Mouse (Mus musculus) macrophage (primary cell): ENCODE data around the gene Ankrd36. TPM values are rescaled to one million over a fixed set of nuclear protein-coding genes. Genes with fewer than 3 reads are reported as not detected.

Source experiments
- H3K27ac ChIP-seq: fragments of 350-480 bp; formaldehyde crosslinking; 2 replicates; pipeline ENCODE4 v1.9.0; 2021
- H3K36me3 ChIP-seq: fragments of 350-480 bp; formaldehyde crosslinking; 2 replicates; pipeline ENCODE4 v1.9.0; 2021; ENCODE audit errors: inconsistent target
- H3K4me3 ChIP-seq: fragments of 350-480 bp; formaldehyde crosslinking; 2 replicates; pipeline ENCODE4 v1.9.0; 2021; ENCODE audit errors: inconsistent target
- H3K79me2 ChIP-seq: fragments of 350-480 bp; formaldehyde crosslinking; 2 replicates; pipeline ENCODE4 v1.9.0; 2021; ENCODE audit errors: inconsistent target
- WGBS: methylation state at CpG from one replicate; pipeline ENCODE4 v1.1.7; 2026; ENCODE audit warnings: inconsistent platforms; ENCODE audit not compliant: missing documents; 5-methylcytosine and 5-hydroxymethylcytosine counted together
- polyA plus RNA-seq: library from polyadenylated mRNA; stranded (reverse); fragments of 250-400 nt; gene quantifications from 3 replicates; pipeline ENCODE4 v1.2.4, GENCODE M21; 2018; ENCODE audit warnings: inconsistent platforms

Ankrd36 gene
- polyA plus RNA-seq, 1 experiment from 2014 or later, result not detected

- WGBS, result 62% methylated on average over 7 of the region's 7 CpGs
- H3K4me3 ChIP-seq, result no peak overlapping the region
- no peaks in the 10 kb centered on the region for H3K36me3 ChIP-seq
- H3K79me2 ChIP-seq, result no peaks in the 10 kb centered on the region
- H3K27ac ChIP-seq, result no peak overlapping the region
Observed at GRCm38 (mm10) chr11:5650321-5650720, 80.8 kb downstream of the Ankrd36 start.

DNA sequence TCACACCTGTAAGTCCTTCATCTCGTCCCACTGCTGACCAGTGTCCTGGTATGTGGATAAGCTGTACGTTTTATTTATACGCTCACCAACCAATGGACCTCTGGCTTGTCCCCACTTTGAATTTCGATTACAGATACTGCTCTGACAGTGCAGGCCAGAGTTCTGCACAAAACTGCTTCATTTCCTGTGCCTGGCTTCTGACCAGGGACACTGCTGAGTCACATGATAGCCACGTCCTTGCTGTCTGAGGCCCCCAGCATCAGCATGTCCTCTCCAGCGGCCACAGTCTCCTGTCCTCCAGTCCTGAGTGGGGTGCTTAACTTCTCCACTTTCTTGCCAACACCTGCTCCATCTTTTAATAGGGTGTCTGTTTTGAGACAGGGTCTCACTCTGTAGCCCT, 113.1 kb downstream of the Ankrd36 start:
- H3K27ac ChIP-seq, result no peak overlapping the region
- WGBS, result 75% methylated on average over 6 of the region's 6 CpGs
- no peaks in the 10 kb centered on the region for H3K36me3 ChIP-seq
- no peaks in the 10 kb centered on the region for H3K79me2 ChIP-seq
- H3K4me3 ChIP-seq, result no peak overlapping the region

DNA sequence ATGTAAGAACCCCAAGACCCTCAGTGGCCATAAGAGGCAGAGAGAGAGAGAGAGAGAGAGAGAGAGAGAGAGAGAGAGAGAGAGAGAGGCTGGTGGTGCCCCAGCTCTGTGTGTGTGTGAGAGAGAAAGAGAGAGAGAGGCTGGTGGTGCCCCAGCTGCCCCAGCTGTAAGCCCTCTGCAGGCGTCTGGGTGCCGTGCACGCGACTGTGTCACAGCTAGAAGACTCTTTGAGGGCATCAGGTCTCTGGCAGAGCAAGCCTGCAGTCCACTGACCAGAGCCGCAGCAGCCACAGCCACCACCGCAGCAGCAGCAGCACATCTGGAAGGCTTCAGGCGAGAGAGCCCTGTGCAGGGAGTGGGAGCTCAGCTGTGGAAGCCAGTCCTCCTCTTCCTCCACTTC, 114.8 kb downstream of the Ankrd36 start:
- no peak overlapping the region for H3K27ac ChIP-seq
- no peaks in the 10 kb centered on the region for H3K79me2 ChIP-seq
- 63% methylated on average over 7 of the region's 7 CpGs for WGBS
- H3K4me3 ChIP-seq, result no peak overlapping the region
- H3K36me3 ChIP-seq, result no peaks in the 10 kb centered on the region

GRCm38 (mm10) chr11:5691775-5692174, 122.3 kb downstream of the Ankrd36 start:
- no peaks in the 10 kb centered on the region for H3K79me2 ChIP-seq
- H3K36me3 ChIP-seq, result no peaks in the 10 kb centered on the region
- no peak overlapping the region for H3K27ac ChIP-seq
- H3K4me3 ChIP-seq, result no peak overlapping the region
- 56% methylated on average over 7 of the region's 7 CpGs for WGBS

GRCm38 (mm10) chr11:5700808-5701207, 131.3 kb downstream of the Ankrd36 start:
- H3K4me3 ChIP-seq, result no peak overlapping the region
- 98% methylated on average over 7 of the region's 7 CpGs for WGBS
- H3K27ac ChIP-seq, result no peak overlapping the region
- H3K79me2 ChIP-seq, result peaks cover 5% of the 10 kb centered on the region; the same call in 1 of the 2 replicates
- 0 out of 2 replicates have a peak, but pooled peaks cover 4% of the 10 kb centered on the region for H3K36me3 ChIP-seq

- H3K27ac ChIP-seq, result no peak overlapping the region
- no CpG with 5 or more reads among the region's 2 CpGs for WGBS
- no peak overlapping the region for H3K4me3 ChIP-seq
- H3K79me2 ChIP-seq, result peaks cover 10% of the 10 kb centered on the region; the same call in 1 of the 2 replicates
- H3K36me3 ChIP-seq, result 0 out of 2 replicates have a peak, but pooled peaks cover 4% of the 10 kb centered on the region
Observed at GRCm38 (mm10) chr11:5701300-5701699, 131.8 kb downstream of the Ankrd36 start.

DNA sequence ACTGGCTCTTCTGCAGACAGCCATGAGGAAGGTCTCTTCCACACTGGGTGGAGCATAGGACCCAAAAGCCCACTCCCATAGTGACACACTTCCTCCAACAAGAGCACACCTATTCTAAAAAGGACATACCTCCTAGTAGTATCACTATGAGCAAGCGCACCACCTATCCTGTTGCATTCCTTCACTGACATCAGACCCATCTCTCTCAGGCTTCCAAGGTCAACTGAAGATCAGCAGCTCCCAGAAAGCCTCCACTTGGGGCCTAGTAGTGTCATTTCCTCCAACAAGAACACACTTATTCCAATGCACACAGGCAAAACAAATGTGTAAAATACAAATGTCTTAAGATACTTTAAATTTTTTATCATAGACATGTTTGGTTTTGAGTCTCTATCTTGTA, 132.3 kb downstream of the Ankrd36 start:
- Histone ChIP-seq H3K79me2 (peaks cover 15% of the 10 kb centered on the region), H3K36me3 (0 out of 2 replicates have a peak, but pooled peaks cover 4% of the 10 kb centered on the region), H3K27ac (no peak overlapping the region), H3K4me3 (no peak overlapping the region)
- 100% methylated on average over 1 of the region's 1 CpGs for WGBS

DNA sequence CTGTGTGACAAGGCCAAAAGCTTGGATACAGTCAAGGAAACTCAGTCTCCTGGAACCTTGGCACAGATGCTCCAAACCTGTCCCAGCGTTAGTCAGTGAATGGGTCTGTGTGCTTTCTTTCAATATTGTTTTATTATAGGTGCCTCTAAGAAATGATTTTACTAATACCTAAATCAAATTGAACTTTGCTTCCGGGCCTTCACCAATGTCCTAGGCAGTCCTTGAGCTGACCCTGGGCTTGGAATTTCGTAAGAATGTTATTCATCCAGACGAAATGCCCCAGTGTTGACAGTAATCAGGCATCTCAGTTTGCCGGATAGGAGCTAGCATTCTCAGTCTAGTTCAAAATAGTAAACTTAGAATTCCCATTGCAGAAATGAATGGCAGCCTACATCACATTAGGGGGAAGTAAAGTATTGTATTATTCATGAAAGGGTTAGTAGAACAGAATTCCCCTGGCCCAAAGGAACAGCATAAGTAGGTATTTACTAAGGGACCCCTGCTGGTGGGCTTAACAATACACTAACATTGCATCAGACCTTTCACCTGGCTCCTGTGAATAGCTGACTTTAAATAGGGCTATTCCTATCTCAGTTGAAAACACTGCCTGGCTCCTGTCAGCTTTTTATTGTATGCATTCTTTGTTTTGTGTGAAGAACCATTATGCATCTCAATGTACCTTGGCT, 132.9 kb downstream of the Ankrd36 start:
- Histone ChIP-seq H3K27ac (no peak overlapping the region), H3K36me3 (0 out of 2 replicates have a peak, but pooled peaks cover 4% of the 10 kb centered on the region), H3K79me2 (peaks cover 19% of the 10 kb centered on the region), H3K4me3 (no peak overlapping the region)
- WGBS, result 100% methylated on average over 5 of the region's 5 CpGs

GRCm38 (mm10) chr11:5702957-5703332, 133.5 kb downstream of the Ankrd36 start:
- 94% methylated on average over 6 of the region's 6 CpGs for WGBS
- Histone ChIP-seq H3K36me3 (0 out of 2 replicates have a peak, but pooled peaks cover 4% of the 10 kb centered on the region), H3K79me2 (peaks cover 19% of the 10 kb centered on the region), H3K27ac (no peak overlapping the region), H3K4me3 (no peak overlapping the region)

DNA sequence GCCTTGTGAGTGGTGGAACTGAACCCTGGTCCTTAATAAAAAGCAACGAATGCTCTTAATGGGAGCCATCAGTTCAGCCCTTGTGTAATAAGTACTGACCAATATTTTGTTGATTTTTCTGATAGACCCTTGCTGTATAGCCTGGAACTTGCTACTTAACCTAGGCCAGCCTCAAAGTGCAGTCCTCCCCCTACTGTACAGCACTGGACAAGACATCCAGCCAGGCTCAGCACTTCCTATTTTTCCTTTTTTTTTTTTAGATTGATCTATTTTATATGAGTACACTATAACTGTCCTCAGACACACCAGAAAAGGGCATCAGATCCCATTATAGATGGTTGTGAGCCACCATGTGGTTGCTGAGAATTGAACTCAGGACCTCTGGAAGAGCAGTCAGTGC, 133.9 kb downstream of the Ankrd36 start:
- Histone ChIP-seq H3K4me3 (no peak overlapping the region), H3K27ac (no peak overlapping the region), H3K36me3 (0 out of 2 replicates have a peak, but pooled peaks cover 4% of the 10 kb centered on the region), H3K79me2 (peaks cover 19% of the 10 kb centered on the region)
- WGBS, result 100% methylated on average over 1 of the region's 1 CpGs

- 94% methylated on average over 9 of the region's 9 CpGs for WGBS
- Histone ChIP-seq H3K27ac (no peak overlapping the region), H3K36me3 (0 out of 2 replicates have a peak, but pooled peaks cover 4% of the 10 kb centered on the region), H3K4me3 (no peak overlapping the region), H3K79me2 (peaks cover 19% of the 10 kb centered on the region)
Observed at GRCm38 (mm10) chr11:5705972-5706371, 136.5 kb downstream of the Ankrd36 start.

DNA sequence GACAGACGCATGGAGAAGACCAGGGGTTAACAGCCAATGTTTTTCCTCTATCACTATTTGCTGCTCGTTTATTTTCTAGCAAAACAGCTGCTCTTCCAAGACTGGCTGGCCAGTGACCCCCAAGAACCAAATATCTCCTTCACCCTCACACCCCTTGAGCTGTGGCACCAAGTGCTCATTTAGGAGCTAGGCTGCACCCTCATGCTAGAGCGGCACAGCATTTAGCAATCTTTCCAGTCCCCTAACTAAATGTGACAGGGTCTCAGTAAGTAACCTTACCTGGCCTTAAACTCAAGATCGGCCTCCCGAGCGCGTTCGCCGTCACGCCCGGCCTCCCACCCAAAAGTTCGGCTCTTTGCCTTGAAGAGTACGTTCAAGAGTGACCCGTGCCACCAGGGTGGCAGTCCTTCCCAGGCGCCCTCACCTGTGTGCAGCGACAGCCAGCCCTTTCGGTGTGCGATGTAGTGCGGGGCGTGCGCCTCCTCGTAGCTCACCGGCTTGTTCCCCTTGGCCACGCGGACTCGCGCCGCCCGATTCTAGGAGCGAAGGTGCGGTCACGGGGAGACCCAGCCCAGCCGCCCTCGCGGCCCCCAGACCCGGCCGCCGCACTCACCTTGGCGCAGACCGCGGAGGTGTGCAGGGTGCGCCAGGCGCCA, 137.5 kb downstream of the Ankrd36 start:
- 0 out of 2 replicates have a peak overlapping the region, but pooled peaks have one; percentile 4 for H3K27ac ChIP-seq
- peaks cover 19% of the 10 kb centered on the region for H3K79me2 ChIP-seq
- H3K4me3 ChIP-seq, result peak overlapping the region; percentile 74
- whole genome bisulfite sequencing, result 2% methylated on average over 31 of the region's 43 CpGs
- H3K36me3 ChIP-seq, result 0 out of 2 replicates have a peak, but pooled peaks cover 4% of the 10 kb centered on the region

DNA sequence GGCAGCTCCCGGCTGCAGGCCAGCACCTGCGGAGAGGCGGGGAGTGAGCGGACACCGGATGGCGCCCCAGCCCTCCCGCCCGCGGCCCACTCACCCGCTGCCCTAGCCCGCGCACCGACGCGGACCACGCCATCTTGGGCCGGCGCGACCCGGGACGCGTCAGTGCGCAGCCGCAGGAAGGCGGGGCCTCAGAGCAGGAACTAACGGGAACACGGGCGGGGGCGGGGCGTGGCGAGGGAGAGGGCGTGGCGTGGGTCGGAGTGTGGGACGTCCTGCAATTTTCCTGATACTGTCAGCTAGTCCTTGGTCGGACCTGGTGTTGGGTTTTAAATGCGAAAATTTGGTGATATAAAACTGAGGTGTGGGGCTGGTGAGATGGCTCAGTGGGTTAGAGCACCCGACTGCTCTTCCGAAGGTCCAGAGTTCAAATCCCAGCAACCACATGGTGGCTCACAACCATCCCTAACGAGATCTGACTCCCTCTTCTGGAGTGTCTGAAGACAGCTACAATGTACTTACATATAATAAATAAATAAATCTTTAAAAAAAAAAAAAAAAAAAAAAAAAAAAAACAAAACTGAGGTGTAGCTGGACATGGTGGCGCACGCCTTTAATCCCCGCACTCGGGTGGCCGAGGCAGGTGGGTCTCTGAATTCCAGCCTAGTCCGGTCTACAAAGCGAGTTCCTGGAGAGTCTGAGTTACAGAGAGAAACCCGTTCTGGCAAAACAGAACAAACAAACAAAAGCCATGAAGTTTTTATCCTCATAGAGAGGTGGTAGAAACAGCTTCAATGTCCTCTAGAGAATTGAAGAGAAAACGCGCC, 138.3 kb downstream of the Ankrd36 start:
- peak overlapping the region; percentile 10; the same call in 1 of the 2 replicates for H3K4me3 ChIP-seq
- peaks cover 19% of the 10 kb centered on the region for H3K79me2 ChIP-seq
- 20% methylated on average over 41 of the region's 50 CpGs for WGBS
- H3K27ac ChIP-seq, result no peak overlapping the region
- H3K36me3 ChIP-seq, result 0 out of 2 replicates have a peak, but pooled peaks cover 4% of the 10 kb centered on the region

- 95% methylated on average over 9 of the region's 9 CpGs for WGBS
- Histone ChIP-seq H3K79me2 (no peaks in the 10 kb centered on the region), H3K36me3 (peaks cover 46% of the 10 kb centered on the region), H3K27ac (no peak overlapping the region), H3K4me3 (no peak overlapping the region)
Observed at GRCm38 (mm10) chr11:5715179-5715578, 145.7 kb downstream of the Ankrd36 start.
